Mouse (Mus musculus): Measurements from ENCODE around the gene Tubb4a.
"Not testable (repeated sequence)": the region's sequence is repeated elsewhere in the genome, so short reads cannot be mapped to it uniquely, and the experiment has no call there.

Gene Tubb4a

DNA sequence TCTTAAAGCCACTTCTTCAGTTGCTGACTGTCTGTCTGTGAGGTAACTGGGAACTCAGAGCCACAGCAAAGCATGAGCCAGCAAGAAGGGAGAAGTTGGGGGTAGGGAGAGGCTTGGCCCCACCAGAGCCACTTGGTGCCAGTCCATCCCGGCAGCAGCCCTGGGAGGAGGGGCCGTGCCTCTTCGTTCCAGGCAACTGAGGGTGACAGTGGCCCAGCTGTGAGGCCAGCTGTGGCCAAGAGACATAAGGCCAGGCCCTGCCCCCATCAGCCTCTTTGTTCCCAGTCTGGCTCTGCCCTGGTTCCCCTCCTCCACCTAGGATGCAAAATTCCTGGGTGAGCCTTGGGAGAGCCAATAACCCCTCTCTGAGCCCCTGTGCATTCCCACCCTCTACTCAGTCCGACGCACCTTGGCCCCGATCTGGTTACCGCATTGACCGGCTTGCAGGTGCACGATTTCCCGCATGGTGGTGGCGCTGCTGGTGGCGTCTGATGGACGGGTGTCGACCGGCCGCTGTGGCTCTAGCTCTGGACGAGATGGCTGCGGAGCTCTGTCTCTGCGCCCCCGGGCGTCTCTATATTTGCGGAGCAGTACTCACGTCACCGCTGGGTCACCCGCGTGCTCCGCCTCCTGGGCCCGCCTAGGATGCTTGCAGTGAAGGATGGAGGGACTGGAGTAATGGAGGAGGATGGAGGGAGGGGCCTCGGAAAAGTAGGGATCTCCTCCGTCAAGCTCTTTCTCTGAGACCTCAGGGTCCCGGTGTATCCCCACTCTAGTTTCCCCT is at the start of gene Tubb4a:
Tubb4a (minus strand) TSS at position 734 of the 784 bp plus-strand sequence.
- peak; percentile 72 to 82 for DNase-seq (ENCODE audit: low spot score in 2 of 2)

DNA sequence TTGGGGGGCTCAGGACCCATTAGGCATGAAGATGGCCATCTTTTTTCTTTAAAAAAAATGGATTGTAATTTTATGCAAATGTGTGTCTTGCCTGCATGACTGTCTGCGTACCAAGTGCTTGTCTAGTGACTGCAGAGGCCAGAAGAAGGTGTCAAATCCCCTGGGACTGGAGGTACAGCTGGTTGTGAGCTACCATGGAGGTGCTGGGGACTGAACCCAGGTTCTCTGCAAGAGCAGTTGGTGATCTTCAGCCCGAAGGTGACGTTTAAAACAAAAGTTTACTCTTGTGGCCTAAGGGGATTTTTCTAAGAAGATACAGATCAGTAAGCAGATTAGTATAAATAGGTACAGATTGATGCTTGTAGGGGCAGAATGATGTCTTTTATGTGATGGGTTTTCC is 48.1 kb upstream of the Tubb4a start:
- DNase-seq (ENCODE audit: low spot score in 2 of 2) = no peak

DNA sequence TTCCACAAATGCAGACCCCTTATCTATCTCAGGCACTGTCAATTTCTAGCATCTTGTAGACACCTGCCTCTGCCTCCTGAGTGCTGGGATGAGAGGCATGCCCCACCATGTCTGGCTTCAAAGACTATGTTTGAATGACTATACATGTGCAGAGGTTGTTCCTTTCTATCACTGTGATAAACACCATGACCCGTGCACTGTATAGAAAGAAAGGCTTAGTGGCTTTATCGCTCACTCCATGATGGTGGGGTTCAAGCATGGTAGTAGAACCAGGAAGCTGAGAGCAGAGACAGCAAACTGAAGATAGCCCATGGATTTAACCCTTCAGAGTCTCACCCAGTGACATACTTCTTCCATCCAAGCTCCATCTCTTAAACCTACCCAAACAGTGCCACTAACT is 47.1 kb upstream of the Tubb4a start:
- DNase-seq (ENCODE audit: low spot score in 2 of 2) = no peak

DNA sequence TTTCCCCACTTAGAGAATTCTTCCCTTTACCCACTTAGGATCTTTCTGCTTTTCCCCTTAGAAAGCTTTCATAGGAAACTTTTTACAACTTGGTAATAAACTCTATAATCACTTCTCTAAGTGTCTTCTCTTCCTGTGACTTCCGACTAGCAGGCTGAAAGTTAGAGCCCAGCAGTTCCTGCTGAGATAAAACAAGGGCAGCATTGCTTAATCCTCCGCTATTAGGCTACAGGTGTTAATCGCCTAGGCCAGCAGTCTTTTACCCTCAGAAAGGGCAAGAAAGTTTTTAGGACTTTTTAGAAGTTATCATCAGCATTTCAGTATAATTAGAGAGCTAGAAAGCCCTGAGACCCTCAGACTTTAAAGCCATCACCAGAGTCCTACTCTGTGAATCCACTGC is 46.4 kb upstream of the Tubb4a start:
- DNase-seq (ENCODE audit: low spot score in 2 of 2) = not testable (repeated sequence)

DNA sequence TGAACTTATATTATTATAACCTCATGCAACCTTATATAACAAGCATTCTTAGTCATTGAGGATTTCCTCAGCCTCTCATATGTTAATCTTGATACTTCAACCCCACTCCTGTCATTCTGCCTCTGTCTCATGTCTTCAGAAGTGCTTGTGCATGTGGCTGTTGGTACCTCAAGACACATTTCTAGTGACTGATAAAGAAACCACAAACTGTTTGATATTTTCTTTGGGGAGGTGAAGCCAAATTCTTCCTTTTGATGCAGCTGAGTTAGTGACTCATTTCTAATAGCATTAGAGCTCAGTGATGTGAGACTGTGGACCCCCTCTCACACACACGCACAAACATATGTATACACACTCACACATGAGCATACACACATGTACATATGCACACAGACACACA is 44.2 kb upstream of the Tubb4a start:
- no peak for DNase-seq (ENCODE audit: low spot score in 2 of 2)

DNA sequence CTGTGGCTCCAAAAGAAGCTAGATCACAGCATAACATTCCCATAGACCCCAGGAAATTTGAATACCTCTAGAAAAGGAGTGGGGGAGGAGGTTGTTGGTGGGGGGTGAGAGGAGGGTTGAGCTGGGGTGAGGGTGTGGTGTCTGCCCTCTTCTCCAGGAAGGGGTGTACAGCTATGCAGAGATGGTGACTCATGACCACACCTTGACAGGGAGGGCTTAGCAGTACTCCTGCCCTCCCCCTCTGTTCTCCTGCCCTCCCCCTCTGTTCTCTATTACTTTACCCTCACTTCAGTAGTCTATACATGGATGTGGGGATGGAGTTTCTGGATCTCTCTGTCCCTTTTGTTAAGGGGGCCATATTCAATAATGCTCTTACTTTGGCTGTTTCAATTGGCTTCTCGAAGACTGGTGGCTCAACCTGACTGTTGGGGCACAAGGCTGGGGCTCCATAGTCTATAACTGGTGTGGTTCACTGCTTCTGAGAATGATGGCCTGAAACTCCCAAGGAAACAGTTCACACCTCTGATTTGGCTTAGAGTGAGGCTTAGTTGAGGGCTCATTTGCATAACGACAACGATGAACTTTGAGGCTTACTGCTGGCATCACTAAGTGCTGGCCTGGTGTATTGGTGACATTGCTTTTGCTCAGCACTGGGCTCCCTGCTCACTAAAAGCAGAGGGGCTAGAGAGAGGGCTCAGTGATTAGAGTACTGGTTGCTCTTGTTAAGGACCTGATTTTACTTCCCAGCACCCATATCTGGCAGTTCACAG is 38.5 kb upstream of the Tubb4a start:
- DNase-seq (ENCODE audit: low spot score in 2 of 2) = no peak

DNA sequence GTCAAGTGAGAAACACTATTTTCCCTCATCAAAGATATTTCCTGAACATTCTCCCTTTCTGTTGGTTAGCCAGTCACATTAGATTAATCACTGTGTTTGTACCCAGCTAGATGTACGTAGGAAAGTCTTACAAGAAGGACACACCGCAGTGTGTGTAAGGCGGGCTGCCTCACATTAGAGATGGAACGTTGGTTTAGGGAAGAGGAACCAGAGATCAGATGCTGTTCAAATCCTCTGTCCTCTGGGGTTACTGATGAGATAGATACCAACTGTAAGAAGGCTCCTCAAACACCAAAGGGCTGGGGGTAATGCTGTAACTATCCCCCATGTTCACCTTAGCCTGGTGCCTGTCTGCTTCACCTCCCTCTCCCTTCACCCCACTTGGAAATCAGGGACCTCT is 37.2 kb upstream of the Tubb4a start:
- no peak for DNase-seq (ENCODE audit: low spot score in 2 of 2)

DNA sequence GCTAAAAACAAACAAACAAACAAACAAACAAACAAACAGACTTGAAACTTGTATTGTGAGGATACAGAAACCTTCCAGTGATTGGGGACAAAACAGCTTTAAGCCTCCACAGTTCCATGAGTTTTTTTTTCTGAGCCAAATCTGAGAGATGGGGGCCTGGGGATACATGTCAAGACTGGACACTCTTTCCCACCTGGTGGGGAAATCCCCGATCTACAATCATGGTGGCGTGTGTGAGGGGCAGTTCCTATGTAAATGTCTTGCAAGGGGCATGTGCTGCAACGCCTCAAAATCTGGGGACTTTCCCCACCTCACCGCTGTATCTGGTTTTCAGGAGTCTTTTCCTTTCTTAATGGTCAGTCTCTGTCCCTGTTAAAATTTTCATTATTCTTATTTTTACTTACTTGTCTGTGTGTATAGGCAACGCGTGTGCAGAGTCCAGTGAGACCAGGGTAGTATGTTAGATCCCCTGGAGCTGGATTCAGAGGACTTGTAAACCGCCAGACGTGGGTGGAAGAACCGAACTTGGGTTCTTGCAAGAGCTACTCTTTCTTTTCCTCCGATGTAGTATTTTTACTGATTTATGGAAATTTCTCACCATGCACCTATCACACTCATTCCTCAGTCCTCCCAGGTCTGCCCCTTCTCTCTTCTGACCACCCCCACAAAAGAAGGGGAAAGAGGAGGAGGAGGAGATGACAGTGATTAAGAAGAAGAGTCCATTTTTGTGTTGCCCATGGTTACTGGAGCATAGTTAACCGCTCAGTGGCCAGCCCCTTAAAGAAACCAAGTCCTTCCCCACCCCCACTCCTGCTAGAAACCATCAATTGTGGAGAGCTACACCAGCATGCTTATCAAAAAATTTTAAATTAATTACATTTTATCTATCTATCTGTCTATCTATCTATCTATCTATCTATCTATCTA is 35.9 kb upstream of the Tubb4a start:
- DNase-seq (ENCODE audit: low spot score in 2 of 2) = no peak

DNA sequence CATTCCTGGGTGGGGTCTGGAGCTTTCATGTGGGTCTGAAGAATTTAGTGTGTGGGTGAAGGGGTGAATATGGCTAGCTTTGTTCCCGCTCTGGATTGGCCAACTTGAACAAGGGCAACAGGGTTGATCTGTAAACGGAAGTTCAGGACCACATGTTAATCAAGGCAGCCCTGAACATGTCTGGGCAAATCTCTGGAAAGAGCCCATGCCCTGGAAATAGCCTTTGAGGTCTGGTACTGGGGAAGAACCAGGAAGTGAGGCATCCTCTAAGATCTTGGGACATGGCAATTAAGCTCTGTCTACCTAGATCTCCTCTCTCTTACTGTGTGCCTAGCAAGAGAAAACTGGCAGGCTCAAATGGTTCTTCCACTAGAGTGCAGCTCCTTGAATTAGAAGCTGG is 34.3 kb upstream of the Tubb4a start:
- no peak for DNase-seq (ENCODE audit: low spot score in 2 of 2)

DNA sequence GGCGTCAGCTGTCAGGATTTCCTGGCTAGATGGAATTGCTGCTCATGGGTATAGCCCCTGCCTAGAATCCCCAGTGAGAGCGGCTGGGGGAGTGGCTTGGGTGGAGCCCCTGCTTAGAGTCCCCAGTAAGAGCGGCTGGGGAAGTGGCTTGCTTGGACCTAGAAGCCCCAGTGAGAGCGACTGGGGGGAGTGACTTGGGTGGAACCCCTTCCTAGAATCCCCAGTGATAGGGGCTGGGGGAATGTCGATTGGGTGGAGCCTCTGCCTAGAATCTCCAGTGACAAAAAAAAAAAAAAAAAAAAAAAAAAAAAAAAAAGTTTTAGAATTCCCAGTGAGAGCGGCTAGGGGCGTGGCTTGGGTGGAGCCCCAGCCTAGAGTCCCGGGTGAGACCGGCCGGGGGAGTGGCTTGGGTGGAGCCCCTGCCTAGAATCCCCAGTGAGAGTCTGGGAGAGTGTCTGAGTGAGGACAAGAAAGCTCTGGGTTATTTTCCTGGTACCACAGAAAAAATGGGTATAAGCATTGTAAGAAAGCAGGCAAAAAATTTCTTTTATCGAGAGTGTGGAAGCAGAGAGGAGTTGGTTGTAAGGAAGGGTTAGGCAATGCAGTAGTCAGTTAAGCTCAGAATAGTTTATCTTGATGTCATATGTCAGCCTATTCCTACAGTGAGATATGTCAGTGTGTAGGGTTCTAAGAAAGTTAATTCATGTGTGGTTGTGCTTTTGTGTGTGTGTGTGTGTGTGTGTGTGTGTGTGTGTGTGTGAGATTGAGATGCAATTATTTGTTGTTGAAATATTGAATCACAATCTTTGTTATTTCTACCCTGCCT is 31.2 kb upstream of the Tubb4a start:
- DNase-seq (ENCODE audit: low spot score in 2 of 2) = no peak

DNA sequence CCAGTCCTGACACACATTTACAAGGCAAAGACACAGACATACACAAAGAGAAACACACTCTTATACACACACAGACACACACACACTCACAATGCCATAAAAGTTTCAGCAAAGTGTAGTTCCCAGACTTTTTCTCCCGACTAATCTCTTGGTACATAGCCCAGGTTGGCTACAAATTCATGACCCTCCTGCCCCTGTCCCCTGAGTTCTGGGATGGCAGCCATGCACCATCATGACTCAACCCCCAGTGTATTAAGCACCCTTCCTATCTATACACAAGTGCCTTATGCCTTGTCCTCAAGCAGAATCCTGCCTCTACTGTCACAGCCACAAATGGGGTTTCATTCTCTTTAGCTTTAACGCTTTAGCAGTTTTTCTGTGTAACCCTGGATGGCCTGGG is 29.2 kb upstream of the Tubb4a start:
- DNase-seq (ENCODE audit: low spot score in 2 of 2) = no peak

DNA sequence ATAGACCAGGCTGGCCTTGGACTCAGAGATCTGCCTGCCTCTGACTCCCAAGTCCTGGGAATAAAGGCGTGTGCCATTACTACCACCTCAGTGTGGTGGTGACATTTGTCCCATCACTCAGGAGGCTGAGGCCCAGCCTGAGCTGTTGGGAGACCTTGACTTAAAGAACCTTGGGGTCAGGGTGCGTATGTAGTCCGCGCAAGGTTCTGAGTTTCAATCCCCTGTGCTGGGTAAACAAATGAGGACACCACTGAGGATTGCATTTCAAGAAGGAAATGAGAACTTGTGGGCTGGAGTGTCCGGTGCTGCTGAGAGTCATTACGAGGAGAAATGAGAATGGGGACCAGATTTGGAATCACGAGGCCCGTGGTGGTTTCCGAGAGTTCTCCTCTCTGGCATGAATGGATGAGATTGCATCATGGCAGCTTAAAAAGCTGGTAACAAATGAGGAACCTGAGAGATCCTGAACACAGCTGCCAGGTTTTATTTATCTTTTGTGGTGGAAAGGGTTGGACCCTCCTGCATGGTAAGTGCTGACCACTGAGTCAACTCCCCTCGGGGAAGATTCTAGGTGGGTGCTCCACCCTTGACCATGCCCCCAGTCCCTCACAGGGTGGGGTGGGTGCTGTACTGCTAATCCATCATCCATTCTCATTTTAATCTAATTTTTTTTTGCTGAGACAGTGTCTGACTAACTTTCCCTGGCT is 25.3 kb upstream of the Tubb4a start:
- DNase-seq (ENCODE audit: low spot score in 2 of 2) = no peak

DNA sequence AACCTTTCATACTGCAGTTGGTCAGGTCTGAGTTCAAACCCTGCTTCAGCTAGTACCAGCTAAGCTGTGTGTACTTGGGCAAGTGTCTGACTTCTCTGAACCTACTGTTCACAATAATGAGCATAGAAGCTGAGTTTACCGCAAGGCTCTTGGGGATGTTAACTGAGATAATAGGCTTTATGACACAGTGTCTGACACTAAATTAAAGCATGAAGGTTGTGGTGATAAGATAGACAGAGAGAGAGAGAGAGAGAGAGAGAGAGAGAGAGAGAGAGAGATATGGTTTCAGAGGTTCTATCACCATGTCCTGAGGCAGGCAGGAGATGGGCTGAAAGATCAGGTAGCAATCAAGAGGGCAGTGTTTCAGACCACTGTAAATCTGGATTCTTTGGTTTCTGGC is 22.4 kb upstream of the Tubb4a start:
- DNase-seq (ENCODE audit: low spot score in 2 of 2) = no peak

DNA sequence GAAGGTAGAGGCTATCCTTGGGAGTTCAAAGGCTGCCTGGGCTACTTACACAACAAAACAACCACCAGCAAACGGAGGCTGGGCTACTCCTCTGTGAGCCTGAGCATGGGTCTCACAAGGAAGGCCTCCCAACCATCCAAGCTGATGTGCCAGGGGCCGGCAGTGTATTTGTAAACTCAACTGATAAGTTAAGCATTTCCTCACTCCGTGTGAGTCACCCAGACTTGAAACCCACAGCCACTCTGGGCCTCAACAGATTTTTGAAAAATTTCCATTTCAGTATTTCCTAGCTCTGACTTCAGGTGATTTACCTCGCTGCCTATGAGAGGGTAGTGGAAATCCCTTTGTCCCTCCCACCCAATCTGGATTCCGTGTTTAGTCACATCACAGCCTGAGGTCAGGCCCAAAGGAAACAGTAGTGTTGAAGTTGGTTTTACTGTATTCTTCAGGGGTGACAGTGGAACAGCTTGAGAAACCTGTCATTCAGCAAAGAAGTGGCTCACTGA is 21.1 kb upstream of the Tubb4a start:
- DNase-seq (ENCODE audit: low spot score in 2 of 2) = no peak

DNA sequence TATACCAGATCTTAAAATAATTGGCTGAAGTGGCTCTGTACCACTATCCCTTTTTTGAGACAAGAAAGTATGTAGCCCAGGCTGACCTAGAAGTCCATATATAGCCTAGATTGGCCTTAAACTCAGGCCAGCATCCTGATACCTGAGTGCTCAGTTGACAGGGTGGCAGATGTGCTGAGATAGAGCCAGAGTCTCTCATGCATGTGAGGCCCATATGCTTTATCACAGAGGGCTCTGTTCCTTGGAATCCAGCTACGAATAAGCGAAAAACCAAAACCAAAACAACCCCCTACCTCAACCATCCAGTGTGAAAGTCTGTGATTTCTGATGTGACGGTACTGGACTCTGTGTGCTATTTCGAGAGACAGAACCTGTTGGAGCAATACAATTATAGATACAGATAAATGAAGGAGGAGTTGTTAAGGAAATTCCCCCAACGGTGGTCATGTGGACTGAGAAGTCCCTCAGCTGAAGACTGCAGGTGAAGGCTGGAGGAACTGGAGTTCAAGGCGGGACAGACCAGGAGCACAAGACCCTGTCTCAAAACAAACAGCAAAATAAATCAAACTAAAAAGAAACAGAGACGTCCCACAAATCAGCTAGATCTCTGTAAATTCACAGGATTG is 20.6 kb upstream of the Tubb4a start:
- DNase-seq (ENCODE audit: low spot score in 2 of 2) = no peak

DNA sequence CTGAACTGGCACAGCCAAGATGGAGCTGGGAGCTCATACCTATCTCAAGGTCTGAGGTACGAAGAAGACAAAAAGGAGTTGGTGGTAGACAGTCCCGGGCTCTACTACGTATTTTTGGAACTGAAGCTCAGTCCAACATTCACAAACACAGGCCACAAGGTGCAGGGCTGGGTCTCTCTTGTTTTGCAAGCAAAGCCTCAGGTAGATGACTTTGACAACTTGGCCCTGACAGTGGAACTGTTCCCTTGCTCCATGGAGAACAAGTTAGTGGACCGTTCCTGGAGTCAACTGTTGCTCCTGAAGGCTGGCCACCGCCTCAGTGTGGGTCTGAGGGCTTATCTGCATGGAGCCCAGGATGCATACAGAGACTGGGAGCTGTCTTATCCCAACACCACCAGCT is 19.5 kb upstream of the Tubb4a start:
- no peak for DNase-seq (ENCODE audit: low spot score in 2 of 2)

DNA sequence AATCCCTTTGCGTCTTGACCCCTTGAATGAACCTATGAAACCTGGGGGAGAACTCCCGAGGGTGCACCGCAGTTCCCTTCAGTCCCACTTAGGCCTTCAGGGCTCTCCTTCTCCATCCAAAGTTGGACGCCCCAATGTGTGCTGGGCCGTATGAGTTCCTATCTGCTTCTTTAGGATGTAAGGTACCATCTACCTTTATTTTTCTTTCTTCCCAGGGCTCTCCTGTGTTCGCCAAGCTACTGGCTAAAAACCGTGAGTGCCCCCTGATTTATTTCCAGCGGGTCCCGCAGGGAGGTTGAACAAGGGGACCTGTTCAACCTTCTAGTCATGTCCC is 18.4 kb upstream of the Tubb4a start:
- no peak for DNase-seq (ENCODE audit: low spot score in 2 of 2)

DNA sequence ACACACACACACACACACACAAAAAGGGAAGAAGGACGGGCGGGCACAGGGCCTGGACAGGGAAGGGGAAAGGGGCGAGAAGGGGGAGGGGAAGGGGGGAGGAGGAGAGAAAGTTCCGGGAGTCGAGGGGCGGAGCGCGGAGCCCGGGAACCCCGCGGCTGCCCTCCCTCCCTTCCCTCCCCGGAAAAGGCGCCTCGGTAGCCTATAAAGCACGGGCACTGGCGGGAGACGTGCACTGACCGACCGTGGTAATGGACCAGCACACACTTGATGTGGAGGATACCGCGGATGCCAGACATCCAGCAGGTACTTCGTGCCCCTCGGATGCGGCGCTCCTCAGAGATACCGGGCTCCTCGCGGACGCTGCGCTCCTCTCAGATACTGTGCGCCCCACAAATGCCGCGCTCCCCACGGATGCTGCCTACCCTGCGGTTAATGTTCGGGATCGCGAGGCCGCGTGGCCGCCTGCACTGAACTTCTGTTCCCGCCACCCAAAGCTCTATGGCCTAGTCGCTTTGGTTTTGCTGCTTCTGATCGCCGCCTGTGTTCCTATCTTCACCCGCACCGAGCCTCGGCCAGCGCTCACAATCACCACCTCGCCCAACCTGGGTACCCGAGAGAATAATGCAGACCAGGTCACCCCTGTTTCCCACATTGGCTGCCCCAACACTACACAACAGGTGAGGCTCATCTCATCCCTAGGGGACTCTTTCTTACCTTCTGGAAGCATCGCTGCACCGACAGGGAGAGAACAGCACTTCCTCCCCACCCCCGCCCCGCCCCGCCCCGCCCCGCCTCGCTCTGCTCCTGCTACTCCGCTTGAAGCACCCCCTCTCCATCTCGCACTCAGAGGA is 17.8 kb upstream of the Tubb4a start, which contains the start of gene Tnfsf9:
Tnfsf9 (plus strand) TSS at position 145 of the 854 bp plus-strand sequence.
- DNase-seq (ENCODE audit: low spot score in 2 of 2) = no peak

DNA sequence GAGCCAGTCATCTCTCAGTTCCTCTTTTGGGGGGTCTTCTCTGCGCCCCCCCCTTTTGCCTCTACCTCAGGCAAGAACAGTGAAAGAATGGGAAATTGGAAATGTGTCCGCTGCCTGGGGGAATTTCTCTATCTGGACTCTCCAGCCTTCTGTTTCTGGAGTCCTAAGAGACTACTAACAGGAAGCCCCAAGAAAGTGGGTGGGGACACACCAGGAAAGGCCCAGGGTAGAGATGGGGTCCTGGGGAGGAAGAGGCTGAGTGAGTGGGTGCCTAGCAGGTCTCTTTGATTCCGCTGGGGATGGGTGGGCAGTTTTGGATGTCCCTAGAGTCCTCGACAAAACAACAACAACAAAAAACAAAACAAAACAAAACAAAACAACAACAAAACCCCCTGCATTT is 16.9 kb upstream of the Tubb4a start:
- no peak for DNase-seq (ENCODE audit: low spot score in 2 of 2)

Measured in frontal cortex, postnatal 25 days (tissue).